Mouse (Mus musculus): ENCODE data around the gene Hscb.

DNA sequence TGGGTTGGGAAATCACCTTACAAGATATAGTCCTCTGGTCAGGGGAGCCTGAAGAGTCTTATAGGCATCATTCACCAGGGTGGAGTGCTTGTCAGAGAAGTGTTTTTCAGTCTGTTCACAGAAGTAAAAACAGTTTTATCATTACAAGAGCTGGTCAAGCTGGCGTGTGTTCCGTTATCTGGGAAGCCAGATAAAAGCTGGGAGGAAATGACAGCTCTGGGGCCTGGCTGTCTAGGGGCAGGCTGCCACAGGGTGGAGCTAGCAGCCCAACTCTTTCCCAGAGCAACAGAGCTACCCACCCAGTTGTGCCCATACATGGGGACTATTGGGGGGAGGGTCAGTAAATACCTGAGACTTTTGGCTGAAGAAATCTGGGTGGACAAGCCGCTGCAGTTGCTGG lies 3.6 kb downstream of the Hscb start:
- peak; percentile 82 for TF ChIP-seq CTCF (IDR thresholded peaks at IDR 0.05; ENCODE audit: low read depth)
- TF ChIP-seq EP300 (optimal IDR thresholded peaks at IDR 0.05), result no peak

Measured in stomach, postnatal 0 days (tissue).